9 mouse cellular contexts compared by ENCODE assay signal in genomic region chr16:38306571-38307220, GRCm38 (mm10). TPM values are rescaled to one million over a fixed set of nuclear protein-coding genes. Genes with fewer than 3 reads are reported as not detected.
A peak's percentile ranks its signal among the peaks of the same experiment; 100 is the strongest.
DNase-seq lines count a peak whose midpoint lies in the region; ATAC-seq and TF ChIP-seq lines count a peak whose summit lies in the region.
"Had no signal": no experiment of that assay in that cellular context is flagged by ENCODE, and none has a peak within 500 bp of the region (broad histone marks: within the 10 kb centered on the region; RNA-seq: fewer than 3 reads in every experiment).

No protein-coding gene starts in this region.

- H3K27ac ChIP-seq in gastrocnemius, adult 2 months: no peak overlapping the region
- H3K27ac ChIP-seq in limb, embryonic 13.5 days: peak overlapping the region; percentile 70; the same call in 1 of the 2 replicates
- no peak overlapping the region for H3K27ac ChIP-seq in intestine, embryonic 16.5 days (ENCODE audit: low read length)

- H3K4me1 ChIP-seq in limb, embryonic 13.5 days: peaks cover 31% of the 10 kb centered on the region
- H3K4me1 ChIP-seq in intestine, embryonic 16.5 days (ENCODE audit: control insufficient read depth, insufficient read depth, low read length): no peaks in the 10 kb centered on the region

- peak; percentile 25; the same call in 1 of the 2 replicates for ATAC-seq in limb, embryonic 13.5 days (ENCODE audit: low FRiP score, low read depth)
- ATAC-seq in intestine, embryonic 16.5 days: no peak

- peak overlapping the region; percentile 41 for H3K4me2 ChIP-seq in limb, embryonic 13.5 days (replicated peaks)
- H3K4me2 ChIP-seq in intestine, embryonic 16.5 days (ENCODE audit: low read depth, low read length): no peak overlapping the region

- 42% methylated on average over 18 of the region's 18 CpGs for WGBS in limb, embryonic 13.5 days
- 55% methylated on average over 18 of the region's 18 CpGs for WGBS in intestine, embryonic 16.5 days

- no peak overlapping the region for H3K4me3 ChIP-seq in gastrocnemius, adult 2 months
- no peak overlapping the region for H3K4me3 ChIP-seq in limb, embryonic 13.5 days
- H3K4me3 ChIP-seq in intestine, embryonic 16.5 days (ENCODE audit: low read length): no peak overlapping the region

- no peak overlapping the region for H3K9ac ChIP-seq in limb, embryonic 13.5 days
- no peak overlapping the region for H3K9ac ChIP-seq in intestine, embryonic 16.5 days (ENCODE audit: low read depth, low read length)

- H3K27me3 ChIP-seq in limb, embryonic 13.5 days: no peaks in the 10 kb centered on the region
- no peaks in the 10 kb centered on the region for H3K27me3 ChIP-seq in intestine, embryonic 16.5 days (replicated peaks; ENCODE audit: control insufficient read depth, insufficient read depth, low read length)

- no peaks in the 10 kb centered on the region for H3K9me3 ChIP-seq in limb, embryonic 13.5 days
- no peaks in the 10 kb centered on the region for H3K9me3 ChIP-seq in intestine, embryonic 16.5 days (ENCODE audit: control insufficient read depth, low read length)

- intact Hi-C loops in gastrocnemius, adult 2 months (cut with DNase I): no loop called here
- intact Hi-C loops in gastrocnemius, postnatal 14 days (cut with DNase I; ENCODE audit: low total_unique reads): no loop called here
- intact Hi-C loops in left cerebral cortex, postnatal 14 days (cut with DNase I): no loop called here

- no peak for DNase-seq in gastrocnemius, adult 2 months
- DNase-seq in gastrocnemius, postnatal 14 days: no peak
- peak; percentile 59 to 60 for DNase-seq in B cell, adult 2 months
- peak; percentile 17 for DNase-seq in c-Kit-positive CD71-positive TER-119-positive erythroid progenitor cells, embryonic 14.5 days (ENCODE audit: low spot score)
- peak; percentile 62 for DNase-seq in testis, postnatal 10 days (ENCODE audit: low spot score)
- DNase-seq in left cerebral cortex, postnatal 14 days (ENCODE audit: low spot score in 2 of 2): no peak

- no peaks in the 10 kb centered on the region for H3K36me3 ChIP-seq in limb, embryonic 13.5 days
- H3K36me3 ChIP-seq in intestine, embryonic 16.5 days (ENCODE audit: control insufficient read depth, insufficient read depth, low read length): no peaks in the 10 kb centered on the region

- peak; percentile 66 for TF ChIP-seq CTCF in gastrocnemius, adult 2 months (IDR thresholded peaks at IDR 0.05)

RNA-seq across cellular contexts. Expression of gene Nr1i2, which starts 12.1 kb away (rescaled TPM):
- total RNA-seq in gastrocnemius, adult 2 months (2021): not detected
- not detected for total RNA-seq in gastrocnemius, postnatal 14 days (2021)
- not detected in 2 replicates for polyA plus RNA-seq in limb, embryonic 13.5 days (2015; fragmentation: Nextera tagmentation; extraction: Ambion mirVana)
- not detected for total RNA-seq in left cerebral cortex, postnatal 14 days (2021)
- polyA plus RNA-seq in intestine, embryonic 16.5 days (2015; fragmentation: Nextera tagmentation; extraction: Ambion mirVana): 17.4 and 17.9 TPM in 2 replicates
- total RNA-seq: heart, postnatal 14 days had no signal

RNA-seq across cellular contexts. Expression of gene Maats1, which starts 35.2 kb away (rescaled TPM):
- total RNA-seq in gastrocnemius, adult 2 months (2021): not detected
- total RNA-seq in gastrocnemius, postnatal 14 days (2021): not detected
- polyA plus RNA-seq in limb, embryonic 13.5 days (2015; fragmentation: Nextera tagmentation; extraction: Ambion mirVana): 0.08 and 0.10 TPM in 2 replicates
- 1 to 10 TPM; 1.1 to 1.2 TPM for total RNA-seq in left cerebral cortex, postnatal 14 days (2021)
- 0.18 and 0.31 TPM in 2 replicates for polyA plus RNA-seq in intestine, embryonic 16.5 days (2015; fragmentation: Nextera tagmentation; extraction: Ambion mirVana)

RNA-seq across cellular contexts. Expression of gene Cox17, which starts 40.1 kb away (rescaled TPM):
- 100 to 1,000 TPM; 138 to 190 TPM for total RNA-seq in gastrocnemius, adult 2 months (2021)
- 100 to 1,000 TPM; 134 to 137 TPM for total RNA-seq in gastrocnemius, postnatal 14 days (2021)
- 98.8 and 106 TPM in 2 replicates for polyA plus RNA-seq in limb, embryonic 13.5 days (2015; fragmentation: Nextera tagmentation; extraction: Ambion mirVana)
- 10 to 100 TPM; 88.0 to 89.4 TPM for total RNA-seq in left cerebral cortex, postnatal 14 days (2021)
- polyA plus RNA-seq in intestine, embryonic 16.5 days (2015; fragmentation: Nextera tagmentation; extraction: Ambion mirVana): 223 and 249 TPM in 2 replicates

RNA-seq across cellular contexts. Expression of gene Gm21987, which starts 40.1 kb away (rescaled TPM):
- not detected for total RNA-seq in gastrocnemius, adult 2 months (2021)
- total RNA-seq in gastrocnemius, postnatal 14 days (2021): not detected
- not detected in 2 replicates for polyA plus RNA-seq in limb, embryonic 13.5 days (2015; fragmentation: Nextera tagmentation; extraction: Ambion mirVana)
- total RNA-seq in left cerebral cortex, postnatal 14 days (2021): not detected
- 0.54 and 1.6 TPM in 2 replicates for polyA plus RNA-seq in intestine, embryonic 16.5 days (2015; fragmentation: Nextera tagmentation; extraction: Ambion mirVana)

RNA-seq across cellular contexts. Expression of gene Popdc2, which starts 55.3 kb away (rescaled TPM):
- 10 to 100 TPM; 55.5 to 61.6 TPM for total RNA-seq in gastrocnemius, adult 2 months (2021)
- 10 to 100 TPM; 56.1 to 66.9 TPM for total RNA-seq in gastrocnemius, postnatal 14 days (2021)
- polyA plus RNA-seq in limb, embryonic 13.5 days (2015; fragmentation: Nextera tagmentation; extraction: Ambion mirVana): 3.3 and 3.5 TPM in 2 replicates
- total RNA-seq in left cerebral cortex, postnatal 14 days (2021): under 1 TPM; 0.64 to 0.89 TPM
- 15.0 and 20.2 TPM in 2 replicates for polyA plus RNA-seq in intestine, embryonic 16.5 days (2015; fragmentation: Nextera tagmentation; extraction: Ambion mirVana)

Comparison
In these comparisons a context has a peak if more than half of its experiments do, and no peak if none do; other contexts are left out.
1. DNase-seq: peak in B cell, adult 2 months (2 of 2), c-Kit-positive CD71-positive TER-119-positive erythroid progenitor cells, embryonic 14.5 days (single experiment) and testis, postnatal 10 days (single experiment); none in gastrocnemius, adult 2 months (single experiment), gastrocnemius, postnatal 14 days (single experiment) and left cerebral cortex, postnatal 14 days (0 of 2).